12 mouse cellular contexts compared by ENCODE assay signal in the genomic region with DNA sequence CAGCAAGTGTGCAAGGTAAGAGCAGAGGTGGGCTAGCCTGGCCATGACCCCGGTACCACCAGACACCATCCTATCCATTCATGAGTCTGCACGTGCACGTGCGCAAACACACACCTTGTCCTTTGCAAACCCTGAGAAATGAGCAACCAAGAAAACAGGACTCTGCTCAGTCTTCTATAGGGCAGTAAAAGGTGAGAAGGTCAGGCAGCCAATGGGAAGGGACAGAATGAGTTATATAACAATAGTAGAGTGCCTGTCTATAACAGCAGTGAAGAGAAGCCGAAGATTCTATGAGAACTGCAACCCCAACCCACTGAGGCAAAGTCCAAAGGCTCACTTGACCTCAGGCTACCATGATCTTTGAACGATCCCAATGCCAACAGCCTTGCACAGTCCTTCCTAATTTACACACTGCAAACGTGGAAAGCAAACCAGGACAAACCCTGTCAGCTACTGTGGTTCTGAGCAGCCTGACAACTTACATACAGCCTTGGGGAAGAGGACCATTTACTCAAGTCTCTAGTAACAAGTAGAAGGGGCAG. TPM values are rescaled to one million over a fixed set of nuclear protein-coding genes. Genes with fewer than 3 reads are reported as not detected.
A peak's percentile ranks its signal among the peaks of the same experiment; 100 is the strongest.
DNase-seq lines count a peak whose midpoint lies in the region; ATAC-seq lines count a peak whose summit lies in the region.
"Had no signal": no experiment of that assay in that cellular context is flagged by ENCODE, and none has a peak within 500 bp of the region (broad histone marks: within the 10 kb centered on the region; RNA-seq: fewer than 3 reads in every experiment).

No protein-coding gene starts in this region.

- DNase-seq in kidney, adult 11 months = peak; percentile 83
- no peak for DNase-seq in kidney, postnatal 14 days
- DNase-seq: right cerebral cortex, postnatal 4 days; thymus, postnatal 36 days had no signal

- no peaks in the 10 kb centered on the region for H3K27me3 ChIP-seq in intestine, embryonic 15.5 days (replicated peaks)
- H3K27me3 ChIP-seq: hindbrain, embryonic 13.5 days; neural tube, embryonic 12.5 days had no signal

- ATAC-seq in common myeloid progenitor, adult 5-6 weeks (replicated peaks; ENCODE audit: low read depth, poor library complexity, severe bottlenecking) = peak; percentile 20; the same call in 1 of the 2 replicates
- ATAC-seq in intestine, embryonic 15.5 days = no peak; the same call in 1 of the 2 replicates
- ATAC-seq in CD4-positive, CD25-positive, alpha-beta regulatory T cell, adult 4 months = no peak
- no peak for ATAC-seq in granulocyte monocyte progenitor cell, adult 5-6 weeks (replicated peaks; ENCODE audit: poor library complexity, severe bottlenecking)
- ATAC-seq: activated CD4-positive, CD25-positive, alpha-beta regulatory T cell, adult 4 months had no signal

- H3K79me2 ChIP-seq in macrophage (ENCODE audit: inconsistent target) = peaks cover 100% of the 10 kb centered on the region

- peak overlapping the region; percentile 71 for H3K27ac ChIP-seq in intestine, embryonic 15.5 days
- 0 out of 2 replicates have a peak overlapping the region, but pooled peaks have one; percentile 29 for H3K27ac ChIP-seq in macrophage
- H3K27ac ChIP-seq: hindbrain, embryonic 13.5 days; neural tube, embryonic 12.5 days had no signal

- peaks cover 47% of the 10 kb centered on the region for H3K4me1 ChIP-seq in intestine, embryonic 15.5 days (replicated peaks)
- H3K4me1 ChIP-seq: neural tube, embryonic 12.5 days had no signal

- no peak overlapping the region for H3K9ac ChIP-seq in intestine, embryonic 15.5 days
- H3K9ac ChIP-seq: hindbrain, embryonic 13.5 days; neural tube, embryonic 12.5 days had no signal

- H3K9me3 ChIP-seq in intestine, embryonic 15.5 days = no peaks in the 10 kb centered on the region
- H3K9me3 ChIP-seq: hindbrain, embryonic 13.5 days; neural tube, embryonic 12.5 days had no signal

- H3K4me2 ChIP-seq in intestine, embryonic 15.5 days (replicated peaks) = no peak overlapping the region
- H3K4me2 ChIP-seq: hindbrain, embryonic 13.5 days; neural tube, embryonic 12.5 days had no signal

- no peaks in the 10 kb centered on the region for H3K36me3 ChIP-seq in intestine, embryonic 15.5 days
- no peaks in the 10 kb centered on the region for H3K36me3 ChIP-seq in macrophage (ENCODE audit: inconsistent target)
- H3K36me3 ChIP-seq: hindbrain, embryonic 13.5 days; neural tube, embryonic 12.5 days had no signal

- 70% methylated on average over 7 of the region's 7 CpGs for WGBS in intestine, embryonic 15.5 days
- WGBS in macrophage (ENCODE audit: missing documents) = 48% methylated on average over 7 of the region's 7 CpGs

- H3K4me3 ChIP-seq in intestine, embryonic 15.5 days (replicated peaks) = no peak overlapping the region
- no peak overlapping the region for H3K4me3 ChIP-seq in macrophage (ENCODE audit: inconsistent target)
- H3K4me3 ChIP-seq: hindbrain, embryonic 13.5 days; neural tube, embryonic 12.5 days had no signal

RNA-seq across cellular contexts. Expression of a gene that starts 12.1 kb away (rescaled TPM):
- 98.3 and 123 TPM in 2 replicates for total RNA-seq in common myeloid progenitor, adult 5-6 weeks (2017)
- 70.8 and 78.1 TPM in 2 replicates for polyA plus RNA-seq in intestine, embryonic 15.5 days (2015; fragmentation: Nextera tagmentation; extraction: Ambion mirVana)
- total RNA-seq in macrophage (2018; cell fraction: chromatin; rRNA removed) = 100 to 1,000 TPM in 3 of 26 experiments, 10 to 100 TPM in 23; 41.6 to 120 (median 81.4) TPM
- total RNA-seq in macrophage (2018; cell fraction: cytosol; rRNA removed) = 100 to 1,000 TPM in 1 of 26 experiments, 10 to 100 TPM in 25; 51.3 to 103 (median 81.1) TPM
- total RNA-seq in macrophage (2018; cell fraction: nucleus; rRNA removed) = 100 to 1,000 TPM in 2 of 26 experiments, 10 to 100 TPM in 24; 60.5 to 159 (median 76.3) TPM
- 58.4 to 158 TPM (median 89.0 TPM) in 3 replicates for polyA plus RNA-seq in macrophage (2018)
- 10 to 100 TPM; 18.3 to 26.6 TPM for polyA plus RNA-seq in CD4-positive, CD25-positive, alpha-beta regulatory T cell, adult 4 months (2017; shearing (Covaris generic))
- total RNA-seq in granulocyte monocyte progenitor cell, adult 5-6 weeks (2014; fragmentation: Nextera tagmentation) = 43.3 and 56.8 TPM in 2 replicates
- total RNA-seq in granulocyte monocyte progenitor cell, adult 5-6 weeks (2017) = 65.2 and 91.1 TPM in 2 replicates

RNA-seq across cellular contexts. Expression of a gene that starts 58.4 kb away (rescaled TPM):
- 6.3 and 8.5 TPM in 2 replicates for total RNA-seq in common myeloid progenitor, adult 5-6 weeks (2017)
- 17.1 and 18.4 TPM in 2 replicates for polyA plus RNA-seq in intestine, embryonic 15.5 days (2015; fragmentation: Nextera tagmentation; extraction: Ambion mirVana)
- 1 to 10 TPM; 1.2 to 8.2 (median 3.6) TPM for total RNA-seq in macrophage (2018; cell fraction: chromatin; rRNA removed)
- total RNA-seq in macrophage (2018; cell fraction: cytosol; rRNA removed) = 10 to 100 TPM in 2 of 26 experiments, 1 to 10 TPM in 24; 5.9 to 10.7 (median 8.0) TPM
- total RNA-seq in macrophage (2018; cell fraction: nucleus; rRNA removed) = 10 to 100 TPM in 1 of 26 experiments, 1 to 10 TPM in 25; 1.8 to 10.6 (median 3.4) TPM
- polyA plus RNA-seq in macrophage (2018) = 8.8 to 12.7 TPM (median 12.1 TPM) in 3 replicates
- 10 to 100 TPM; 11.4 to 14.4 TPM for polyA plus RNA-seq in CD4-positive, CD25-positive, alpha-beta regulatory T cell, adult 4 months (2017; shearing (Covaris generic))
- 5.3 and 9.0 TPM in 2 replicates for total RNA-seq in granulocyte monocyte progenitor cell, adult 5-6 weeks (2014; fragmentation: Nextera tagmentation)
- 2.8 and 4.6 TPM in 2 replicates for total RNA-seq in granulocyte monocyte progenitor cell, adult 5-6 weeks (2017)
